Mouse (Mus musculus) stomach, postnatal 0 days (tissue): ENCODE measurements around the gene Coq5. TPM values are rescaled to one million over a fixed set of nuclear protein-coding genes. Genes with fewer than 3 reads are reported as not detected.

Source experiments
- ATAC-seq: fragments of 200-750 bp; cut with Nextera tagmentation; 2 replicates; pipeline ENCODE4 v1.8.0; 2017; ENCODE audit not compliant: low FRiP score, low TSS enrichment
- DNase-seq: peaks from one replicate; pipeline ENCODE4 v3.0.0-alpha.2; 2016; ENCODE audit warnings: low spot score
- H3K27ac ChIP-seq: fragments of 300-500 bp; sonication (generic); replicated peaks from 2 replicates; pipeline ENCODE4 v1.5.1; 2014; ENCODE audit warnings: mild to moderate bottlenecking, control low read depth
- H3K27me3 ChIP-seq: fragments of 300-500 bp; sonication (generic); 2 replicates; pipeline ENCODE4 v1.6.1; 2014; ENCODE audit warnings: low read length; ENCODE audit not compliant: control insufficient read depth, insufficient read depth
- H3K36me3 ChIP-seq: fragments of 300-500 bp; sonication (generic); 2 replicates; pipeline ENCODE4 v1.6.1; 2014; ENCODE audit warnings: low read length, mixed read lengths; ENCODE audit not compliant: control insufficient read depth, insufficient read depth
- H3K4me1 ChIP-seq: fragments of 300-500 bp; sonication (generic); replicated peaks from 2 replicates; pipeline ENCODE4 v1.6.1; 2014; ENCODE audit warnings: antibody characterized with exemption; ENCODE audit not compliant: control insufficient read depth, insufficient read depth
- H3K4me2 ChIP-seq: fragments of 300-500 bp; sonication (generic); replicated peaks from 2 replicates; pipeline ENCODE4 v1.6.1; 2014; ENCODE audit warnings: low read depth, mild to moderate bottlenecking, control low read depth, moderate library complexity
- H3K4me3 ChIP-seq: fragments of 300-500 bp; sonication (generic); 2 replicates; pipeline ENCODE4 v1.5.1; 2014; ENCODE audit warnings: low read depth, low read length, control low read depth
- H3K9ac ChIP-seq: fragments of 300-500 bp; sonication (generic); 2 replicates; pipeline ENCODE4 v1.6.1; 2014; ENCODE audit warnings: mild to moderate bottlenecking, low read length, control low read depth, mixed read lengths
- H3K9me3 ChIP-seq: fragments of 300-500 bp; sonication (generic); 2 replicates; pipeline ENCODE4 v1.6.1; 2016; ENCODE audit warnings: low read length; ENCODE audit not compliant: control insufficient read depth
- CTCF ChIP-seq: IDR thresholded peaks from 2 replicates; pipeline ENCODE4 v1.5.1; 2016; ENCODE audit warnings: antibody characterized with exemption, low read depth, mild to moderate bottlenecking, moderate library complexity
- EP300 ChIP-seq: optimal IDR thresholded peaks from 2 replicates; pipeline ENCODE3; 2016; ENCODE audit warnings: antibody characterized with exemption
- WGBS: fragments of 180-500 bp; shearing (Covaris S2); extraction: QIAGEN DNeasy Blood & Tissue Kit; methylation state at CpG from one replicate; pipeline ENCODE4 v1.1.7; 2014; 5-methylcytosine and 5-hydroxymethylcytosine counted together
- polyA plus RNA-seq: library from polyadenylated mRNA; unstranded; fragments of >200 nt; fragmentation: Nextera tagmentation; extraction: Ambion mirVana; gene quantifications from 2 replicates; pipeline ENCODE4 v1.2.1, GENCODE M21; 2015

Gene Coq5
- polyA plus RNA-seq, 1 experiment from 2014 or later: 32.6 TPM

- WGBS: 96% methylated on average over 1 of the region's 1 CpGs
- TF ChIP-seq EP300: no peak
- no peak for TF ChIP-seq CTCF
- peaks cover 7% of the 10 kb centered on the region; the same call in 1 of the 2 replicates for H3K4me1 ChIP-seq
- no peaks in the 10 kb centered on the region for H3K36me3 ChIP-seq
- H3K4me3 ChIP-seq: no peak overlapping the region
- no peaks in the 10 kb centered on the region for H3K27me3 ChIP-seq
- H3K27ac ChIP-seq: no peak overlapping the region
- H3K9ac ChIP-seq: no peak overlapping the region
- ATAC-seq (no peak), DNase-seq (no peak)
- H3K9me3 ChIP-seq: no peaks in the 10 kb centered on the region
- no peak overlapping the region for H3K4me2 ChIP-seq
Observed at GRCm38 (mm10) chr5:115274771-115275170, 4.7 kb upstream of the Coq5 start.

GRCm38 (mm10) chr5:115275998-115276397 is 3.5 kb upstream of the Coq5 start:
- Histone ChIP-seq H3K27ac (no peak overlapping the region), H3K9me3 (no peaks in the 10 kb centered on the region), H3K4me3 (no peak overlapping the region), H3K9ac (no peak overlapping the region), H3K36me3 (no peaks in the 10 kb centered on the region), H3K27me3 (no peaks in the 10 kb centered on the region), H3K4me2 (no peak overlapping the region), H3K4me1 (peaks cover 6% of the 10 kb centered on the region)
- TF ChIP-seq CTCF (peak; percentile 65), EP300 (no peak)
- peak; percentile 50 for DNase-seq
- WGBS: 36% methylated on average over 14 of the region's 14 CpGs
- no peak for ATAC-seq

GRCm38 (mm10) chr5:115278053-115278452 is 1.4 kb upstream of the Coq5 start:
- Histone ChIP-seq H3K9me3 (no peaks in the 10 kb centered on the region), H3K4me2 (no peak overlapping the region), H3K36me3 (no peaks in the 10 kb centered on the region), H3K27me3 (no peaks in the 10 kb centered on the region), H3K27ac (no peak overlapping the region), H3K9ac (no peak overlapping the region), H3K4me1 (peaks cover 6% of the 10 kb centered on the region), H3K4me3 (no peak overlapping the region)
- DNase-seq: no peak
- TF ChIP-seq EP300: no peak
- TF ChIP-seq CTCF: no peak
- 58% methylated on average over 1 of the region's 1 CpGs for WGBS
- ATAC-seq: no peak

- 60% methylated on average over 2 of the region's 2 CpGs for WGBS
- no peaks in the 10 kb centered on the region for H3K36me3 ChIP-seq
- no peak overlapping the region for H3K27ac ChIP-seq
- no peak overlapping the region for H3K9ac ChIP-seq
- ATAC-seq (no peak), DNase-seq (no peak)
- no peaks in the 10 kb centered on the region for H3K9me3 ChIP-seq
- TF ChIP-seq CTCF (no peak), EP300 (no peak)
- H3K4me2 ChIP-seq: no peak overlapping the region
- peaks cover 3% of the 10 kb centered on the region; the same call in 1 of the 2 replicates for H3K4me1 ChIP-seq
- no peak overlapping the region for H3K4me3 ChIP-seq
- H3K27me3 ChIP-seq: no peaks in the 10 kb centered on the region
Observed at GRCm38 (mm10) chr5:115278785-115279184, 681 bp upstream of the Coq5 start.

- peak; percentile 28 for DNase-seq
- peak; percentile 31 for ATAC-seq
- TF ChIP-seq CTCF: no peak
- TF ChIP-seq EP300: no peak
- peaks cover 3% of the 10 kb centered on the region; the same call in 1 of the 2 replicates for H3K36me3 ChIP-seq
- peak overlapping the region; percentile 89 for H3K4me2 ChIP-seq
- 4% methylated on average over 17 of the region's 17 CpGs for WGBS
- no peaks in the 10 kb centered on the region for H3K9me3 ChIP-seq
- H3K4me1 ChIP-seq: peaks cover 3% of the 10 kb centered on the region; the same call in 1 of the 2 replicates
- peak overlapping the region; percentile 89 for H3K9ac ChIP-seq
- peak overlapping the region; percentile 93 for H3K4me3 ChIP-seq
- peak overlapping the region; percentile 13; the same call in 1 of the 2 replicates for H3K27ac ChIP-seq
- no peaks in the 10 kb centered on the region for H3K27me3 ChIP-seq
Observed at GRCm38 (mm10) chr5:115280050-115280687, 703 bp downstream of the Coq5 start.

- no peak overlapping the region for H3K9ac ChIP-seq
Observed at GRCm38 (mm10) chr5:115284735-115285134, 5.3 kb downstream of the Coq5 start.

More at GRCm38 (mm10) chr5:115284735-115285134, 5.3 kb downstream of the Coq5 start:
- WGBS: 81% methylated on average over 3 of the region's 3 CpGs
- Histone ChIP-seq H3K27ac (no peak overlapping the region), H3K36me3 (peaks cover 3% of the 10 kb centered on the region; the same call in 1 of the 2 replicates), H3K4me1 (peaks cover 3% of the 10 kb centered on the region; the same call in 1 of the 2 replicates), H3K27me3 (no peaks in the 10 kb centered on the region), H3K4me2 (no peak overlapping the region), H3K4me3 (no peak overlapping the region), H3K9me3 (no peaks in the 10 kb centered on the region)
- ATAC-seq: no peak
- no peak for DNase-seq
- peak; percentile 64 for TF ChIP-seq CTCF
- no peak for TF ChIP-seq EP300
